In genomic region chr9:116088912-116089311, GRCm38 (mm10) we compare ENCODE assay signal across 10 mouse cellular contexts.
A peak's percentile ranks its signal among the peaks of the same experiment; 100 is the strongest.
DNase-seq lines count a peak whose midpoint lies in the region; ATAC-seq lines count a peak whose summit lies in the region.
"Had no signal": no experiment of that assay in that cellular context is flagged by ENCODE, and none has a peak within 500 bp of the region (broad histone marks: within the 10 kb centered on the region; RNA-seq: fewer than 3 reads in every experiment).

No protein-coding gene starts in this region.

- H3K4me3 ChIP-seq in liver, embryonic 11.5 days (ENCODE audit: low read depth, low read length) = no peak overlapping the region
- H3K4me3 ChIP-seq in midbrain, embryonic 16.5 days (ENCODE audit: low read depth, low read length) = no peak overlapping the region
- H3K4me3 ChIP-seq: embryonic facial prominence, embryonic 15.5 days had no signal

- peak; percentile 19 to 28 for DNase-seq in adrenal gland, postnatal 36 days
- DNase-seq in adrenal gland, adult 18-20 months (ENCODE audit: low spot score in 2 of 2) = no peak
- DNase-seq in liver (peak; percentile 14), adipocyte (ENCODE audit: low spot score) (peak; percentile 3)
- DNase-seq in liver, embryonic 11.5 days (ENCODE audit: low spot score) = no peak
- DNase-seq in thymus, postnatal 0 days (ENCODE audit: low spot score) = peak; percentile 22
- no peak for DNase-seq in layer of hippocampus, postnatal 25 days (ENCODE audit: extremely low spot score in 1 of 2, low spot score in 1 of 2)

- no peaks in the 10 kb centered on the region for H3K27me3 ChIP-seq in liver, embryonic 11.5 days (replicated peaks; ENCODE audit: control insufficient read depth, insufficient read depth, low read length)
- H3K27me3 ChIP-seq in midbrain, embryonic 16.5 days (ENCODE audit: control insufficient read depth, insufficient read depth, low read depth, low read length) = no peaks in the 10 kb centered on the region
- H3K27me3 ChIP-seq: embryonic facial prominence, embryonic 15.5 days had no signal

- no peak overlapping the region for H3K9ac ChIP-seq in liver, embryonic 11.5 days (ENCODE audit: low read depth, low read length)
- H3K9ac ChIP-seq in midbrain, embryonic 16.5 days (ENCODE audit: low read depth, low read length) = no peak overlapping the region
- H3K9ac ChIP-seq: embryonic facial prominence, embryonic 15.5 days had no signal

- H3K36me3 ChIP-seq in liver, embryonic 11.5 days (ENCODE audit: control insufficient read depth, insufficient read depth, low read length) = no peaks in the 10 kb centered on the region; the same call in 1 of the 2 replicates
- H3K36me3 ChIP-seq in midbrain, embryonic 16.5 days (ENCODE audit: control insufficient read depth, insufficient read depth, low read length) = no peaks in the 10 kb centered on the region

- WGBS in liver, embryonic 11.5 days = 88% methylated on average over 9 of the region's 9 CpGs
- WGBS in midbrain, embryonic 16.5 days = 80% methylated on average over 9 of the region's 9 CpGs

- no peak overlapping the region for H3K4me2 ChIP-seq in liver, embryonic 11.5 days
- H3K4me2 ChIP-seq in midbrain, embryonic 16.5 days (ENCODE audit: low read length) = no peak overlapping the region
- H3K4me2 ChIP-seq: embryonic facial prominence, embryonic 15.5 days had no signal

- no peaks in the 10 kb centered on the region for H3K9me3 ChIP-seq in liver, embryonic 11.5 days (ENCODE audit: control insufficient read depth, low read length)
- no peaks in the 10 kb centered on the region for H3K9me3 ChIP-seq in midbrain, embryonic 16.5 days (replicated peaks; ENCODE audit: control insufficient read depth, low read length, poor library complexity, severe bottlenecking)
- H3K9me3 ChIP-seq: embryonic facial prominence, embryonic 15.5 days had no signal

- no peak overlapping the region for H3K27ac ChIP-seq in liver, embryonic 11.5 days (ENCODE audit: low read depth, low read length)
- no peak overlapping the region for H3K27ac ChIP-seq in midbrain, embryonic 16.5 days (ENCODE audit: low read length)
- H3K27ac ChIP-seq: embryonic facial prominence, embryonic 15.5 days had no signal

- H3K4me1 ChIP-seq in liver, embryonic 11.5 days (replicated peaks; ENCODE audit: control insufficient read depth, insufficient read depth, low read length) = no peaks in the 10 kb centered on the region
- H3K4me1 ChIP-seq in midbrain, embryonic 16.5 days (ENCODE audit: control insufficient read depth, insufficient read depth, low read length) = no peaks in the 10 kb centered on the region

- ATAC-seq in liver, embryonic 11.5 days (replicated peaks; ENCODE audit: low FRiP score) = no peak
- ATAC-seq in midbrain, embryonic 16.5 days = no peak
- ATAC-seq: hindbrain, embryonic 16.5 days had no signal

Comparison
In these comparisons a context has a peak if more than half of its experiments do, and no peak if none do; other contexts are left out.
1. DNase-seq: peak in adrenal gland, postnatal 36 days (2 of 2), liver (single experiment), adipocyte (single experiment) and thymus, postnatal 0 days (single experiment); none in adrenal gland, adult 18-20 months (0 of 2), liver, embryonic 11.5 days (single experiment) and layer of hippocampus, postnatal 25 days (0 of 2).